Mouse (Mus musculus): Measurements from ENCODE around the gene Atp6v1e1.

Atp6v1e1 gene

GRCm38 (mm10) chr6:120773149-120773628 is 49.4 kb downstream of the Atp6v1e1 start, which contains the start of gene Slc25a18:
Gene Slc25a18, plus strand, starts transcription at chr6:120773578.
- DNase-seq (ENCODE audit: low read depth in 1 of 2, low spot score in 2 of 2) = no peak

- DNase-seq (ENCODE audit: low read depth in 1 of 2, low spot score in 2 of 2) = no peak
These were observed 50.6 kb downstream of the Atp6v1e1 start for GRCm38 (mm10) chr6:120772025-120772424.

- no peak for DNase-seq (ENCODE audit: low read depth in 1 of 2, low spot score in 2 of 2)
These were observed 51.2 kb downstream of the Atp6v1e1 start for GRCm38 (mm10) chr6:120771366-120771765.

GRCm38 (mm10) chr6:120769972-120770371 is 52.6 kb downstream of the Atp6v1e1 start:
- DNase-seq (ENCODE audit: low read depth in 1 of 2, low spot score in 2 of 2) = no peak

- DNase-seq (ENCODE audit: low read depth in 1 of 2, low spot score in 2 of 2) = no peak
These were observed 61.4 kb downstream of the Atp6v1e1 start for GRCm38 (mm10) chr6:120761151-120761550.

GRCm38 (mm10) chr6:120746416-120746815 is 76.2 kb downstream of the Atp6v1e1 start:
- no peak for DNase-seq (ENCODE audit: low read depth in 1 of 2, low spot score in 2 of 2)
